Mouse (Mus musculus) small intestine, adult 2 months (tissue): ENCODE data around the gene Nck2.

Experiments used
- CTCF ChIP-seq: fragments of 200-500 bp; IDR thresholded peaks from 2 replicates; pipeline ENCODE4 v1.5.1; 2012; ENCODE audit warnings: low read depth, mild to moderate bottlenecking, control low read depth, inconsistent platforms, low read length, moderate library complexity, mixed read lengths; ENCODE audit not compliant: insufficient replicate concordance, insufficient read length; ENCODE audit errors: extremely low read depth
- POLR2A ChIP-seq: fragments of 200-500 bp; IDR thresholded peaks from 2 replicates; pipeline ENCODE4 v1.6.1; 2012; ENCODE audit warnings: low read depth, mild to moderate bottlenecking, control low read depth, inconsistent platforms, low read length, moderate library complexity

DNA sequence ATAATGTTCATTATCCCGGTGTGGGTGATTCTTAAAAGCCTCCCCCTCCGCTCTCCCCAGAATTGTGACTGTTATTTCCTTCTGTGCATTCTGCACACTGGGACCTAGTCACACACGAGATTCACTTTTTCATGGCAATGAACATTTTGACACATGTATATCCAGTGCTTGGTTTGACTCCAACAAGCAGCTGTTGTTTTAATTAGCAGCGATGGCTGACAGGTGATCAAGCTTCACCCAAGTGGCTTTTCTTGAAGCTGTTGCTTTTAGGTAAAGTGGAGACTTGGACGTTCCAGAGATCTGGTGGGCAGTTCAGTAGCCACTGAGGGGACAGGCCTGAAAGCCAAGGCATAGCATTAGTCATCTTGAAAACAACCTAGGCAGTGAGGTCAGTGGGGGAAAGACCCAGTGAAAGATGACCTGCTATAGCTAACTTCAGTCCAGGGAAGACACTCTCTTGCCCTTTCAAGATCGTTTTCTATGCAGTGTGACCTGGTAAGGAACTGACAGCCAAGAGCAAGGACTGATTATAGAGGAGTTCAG, 17.3 kb upstream of the Nck2 start:
- TF ChIP-seq CTCF (no peak), POLR2A (no peak)
